Mouse (Mus musculus): ENCODE measurements around the gene Tmem109. TPM values are rescaled to one million over a fixed set of nuclear protein-coding genes. Genes with fewer than 3 reads are reported as not detected.

Gene Tmem109
- polyA plus RNA-seq, 1 experiment from 2014 or later, result 71.7 TPM

- Histone ChIP-seq H3K4me3 (no peak overlapping the region), H3K36me3 (no peaks in the 10 kb centered on the region), H3K9me3 (replicated peaks) (no peaks in the 10 kb centered on the region), H3K4me1 (no peaks in the 10 kb centered on the region), H3K27ac (no peak overlapping the region), H3K27me3 (ENCODE audit: low read depth, poor library complexity, severe bottlenecking) (no peaks in the 10 kb centered on the region)
- 90% methylated on average over 7 of the region's 7 CpGs for WGBS
- DNase-seq (ENCODE audit: low spot score), result no peak
These were observed 57.7 kb downstream of the Tmem109 start for GRCm38 (mm10) chr19:10824061-10824460.

- H3K27ac ChIP-seq, result no peak overlapping the region
- no peak for DNase-seq (ENCODE audit: low spot score)
- no peaks in the 10 kb centered on the region for H3K9me3 ChIP-seq (replicated peaks)
- H3K4me3 ChIP-seq, result no peak overlapping the region
- H3K4me1 ChIP-seq, result peaks cover 12% of the 10 kb centered on the region
- no peaks in the 10 kb centered on the region for H3K27me3 ChIP-seq (ENCODE audit: low read depth, poor library complexity, severe bottlenecking)
- no peaks in the 10 kb centered on the region for H3K36me3 ChIP-seq
- WGBS, result 94% methylated on average over 4 of the region's 4 CpGs
These were observed 59.3 kb downstream of the Tmem109 start for GRCm38 (mm10) chr19:10822534-10822933.

GRCm38 (mm10) chr19:10821319-10821718, 60.5 kb downstream of the Tmem109 start:
- Histone ChIP-seq H3K27ac (no peak overlapping the region), H3K27me3 (ENCODE audit: low read depth, poor library complexity, severe bottlenecking) (no peaks in the 10 kb centered on the region), H3K4me1 (peaks cover 14% of the 10 kb centered on the region), H3K36me3 (no peaks in the 10 kb centered on the region), H3K9me3 (replicated peaks) (no peaks in the 10 kb centered on the region), H3K4me3 (no peak overlapping the region)
- 66% methylated on average over 7 of the region's 7 CpGs for WGBS
- DNase-seq (ENCODE audit: low spot score), result no peak

Other genes starting within 250 kb of the Tmem109 start
- 1.8 and 2.8 TPM in 2 replicates for gene Vwce, start 247.8 kb downstream of the Tmem109 start, polyA plus RNA-seq (2016; fragmentation: Nextera tagmentation; extraction: Ambion mirVana)
- gene Pga5, start 203.9 kb downstream of the Tmem109 start, polyA plus RNA-seq (2016; fragmentation: Nextera tagmentation; extraction: Ambion mirVana), result not detected in 2 replicates
- gene Vps37c, start 193.3 kb downstream of the Tmem109 start, polyA plus RNA-seq (2016; fragmentation: Nextera tagmentation; extraction: Ambion mirVana), result 34.3 and 37.7 TPM in 2 replicates
- 0.06 and 0.26 TPM in 2 replicates for gene Cd5, start 143.0 kb downstream of the Tmem109 start, polyA plus RNA-seq (2016; fragmentation: Nextera tagmentation; extraction: Ambion mirVana)
- gene Cd6, start 51.9 kb downstream of the Tmem109 start, polyA plus RNA-seq (2016; fragmentation: Nextera tagmentation; extraction: Ambion mirVana), result 0.05 TPM in 1 of 2 replicates, not detected in the other
- gene Slc15a3, start 42.3 kb downstream of the Tmem109 start, polyA plus RNA-seq (2016; fragmentation: Nextera tagmentation; extraction: Ambion mirVana), result 0.20 and 0.28 TPM in 2 replicates
- gene Tmem132a, start 12.1 kb downstream of the Tmem109 start, polyA plus RNA-seq (2016; fragmentation: Nextera tagmentation; extraction: Ambion mirVana), result 151 and 160 TPM in 2 replicates
- gene Prpf19, start 13.2 kb upstream of the Tmem109 start, polyA plus RNA-seq (2016; fragmentation: Nextera tagmentation; extraction: Ambion mirVana), result 47.2 and 51.5 TPM in 2 replicates
- not detected in 2 replicates for gene Zp1, start 38.6 kb upstream of the Tmem109 start, polyA plus RNA-seq (2016; fragmentation: Nextera tagmentation; extraction: Ambion mirVana)
- gene Ptgdr2, start 55.2 kb upstream of the Tmem109 start, polyA plus RNA-seq (2016; fragmentation: Nextera tagmentation; extraction: Ambion mirVana), result 0.08 TPM in 2 replicates
- gene Ccdc86, start 67.3 kb upstream of the Tmem109 start, polyA plus RNA-seq (2016; fragmentation: Nextera tagmentation; extraction: Ambion mirVana), result 46.8 and 62.9 TPM in 2 replicates
- gene Ms4a10, start 92.7 kb upstream of the Tmem109 start, polyA plus RNA-seq (2016; fragmentation: Nextera tagmentation; extraction: Ambion mirVana), result not detected in 2 replicates
- not detected in 2 replicates for gene Ms4a15, start 111.2 kb upstream of the Tmem109 start, polyA plus RNA-seq (2016; fragmentation: Nextera tagmentation; extraction: Ambion mirVana)
- gene Ms4a18, start 136.0 kb upstream of the Tmem109 start, polyA plus RNA-seq (2016; fragmentation: Nextera tagmentation; extraction: Ambion mirVana), result not detected in 2 replicates
- not detected in 2 replicates for gene Ms4a8a, start 199.1 kb upstream of the Tmem109 start, polyA plus RNA-seq (2016; fragmentation: Nextera tagmentation; extraction: Ambion mirVana)
- gene 1700017D01Rik, start 248.9 kb upstream of the Tmem109 start, polyA plus RNA-seq (2016; fragmentation: Nextera tagmentation; extraction: Ambion mirVana), result not detected in 2 replicates